Mouse (Mus musculus) C2C12 (cell line): ENCODE measurements around the gene Styxl1. TPM values are rescaled to one million over a fixed set of nuclear protein-coding genes. Genes with fewer than 3 reads are reported as not detected.

ENCODE experiments used
- H3K27me3 ChIP-seq: one replicate; pipeline ENCODE4 v1.6.1; 2011; ENCODE audit not compliant: control insufficient read depth, insufficient read depth, insufficient read length
- H3K36me3 ChIP-seq: one replicate; pipeline ENCODE4 v1.6.1; 2011; ENCODE audit not compliant: control insufficient read depth, insufficient read depth
- H3K4me3 ChIP-seq: one replicate; pipeline ENCODE4 v1.5.1; 2011; ENCODE audit warnings: mild to moderate bottlenecking, control low read depth; ENCODE audit not compliant: poor library complexity, insufficient read depth, severe bottlenecking
- H3K79me2 ChIP-seq: one replicate; pipeline ENCODE4 v1.6.1; 2011; ENCODE audit not compliant: control insufficient read depth, insufficient read depth
- H3K79me3 ChIP-seq: one replicate; pipeline ENCODE4 v1.6.1; 2011; ENCODE audit warnings: low read depth, control low read depth
- H3ac ChIP-seq: one replicate; pipeline ENCODE3; 2011; ENCODE audit warnings: low read depth; ENCODE audit not compliant: control insufficient read depth, insufficient read length
- CEBPB ChIP-seq: IDR thresholded peaks from one replicate; pipeline ENCODE4 v1.6.1; 2011; ENCODE audit warnings: low read depth, mild to moderate bottlenecking, control low read depth, moderate library complexity
- CTCF ChIP-seq: IDR thresholded peaks from one replicate; pipeline ENCODE4 v1.5.1; 2011; ENCODE audit not compliant: control insufficient read depth, insufficient read depth, insufficient read length
- FOSL1 ChIP-seq: IDR thresholded peaks from one replicate; pipeline ENCODE4 v1.8.0; 2011; ENCODE audit warnings: mild to moderate bottlenecking, low read length; ENCODE audit not compliant: poor library complexity, insufficient read depth, severe bottlenecking
- MAX ChIP-seq: IDR thresholded peaks from one replicate; pipeline ENCODE4 v1.6.1; 2011; ENCODE audit warnings: mild to moderate bottlenecking, control low read depth
- MYOD1 ChIP-seq: IDR thresholded peaks from one replicate; pipeline ENCODE4 v1.6.1; 2011; ENCODE audit warnings: low read depth; ENCODE audit not compliant: control insufficient read depth, insufficient read length
- MYOG ChIP-seq: IDR thresholded peaks from one replicate; pipeline ENCODE4 v1.6.1; 2011; ENCODE audit not compliant: control insufficient read depth, insufficient read length; ENCODE audit errors: extremely low read depth
- USF1 ChIP-seq: IDR thresholded peaks from one replicate; pipeline ENCODE4 v1.6.1; 2011; ENCODE audit warnings: low read depth, mild to moderate bottlenecking, control low read depth, moderate library complexity
- microRNA-seq: library from miRNA; unstranded; fragments of <30 nt; microRNA quantifications from one replicate; pipeline ENCODE4, GENCODE M21; 2019; ENCODE audit warnings: borderline microRNAs expressed
- polyA plus RNA-seq: library from polyadenylated mRNA; unstranded; fragments of >200 nt; fragmentation: generic; extraction: Trizol; gene quantifications from one replicate; pipeline ENCODE4 v1.2.1, GENCODE M21; 2012; ENCODE audit warnings: missing spikeins

Styxl1 gene
- polyA plus RNA-seq, 1 experiment = not detected

- TF ChIP-seq CEBPB (no peak), USF1 (no peak), FOSL1 (no peak), MAX (no peak), MYOD1 (no peak), MYOG (no peak), CTCF (no peak)
- peaks cover 22% of the 10 kb centered on the region for H3K79me3 ChIP-seq
- H3ac ChIP-seq = no peak overlapping the region
- no peak overlapping the region for H3K4me3 ChIP-seq
- H3K27me3 ChIP-seq = no peaks in the 10 kb centered on the region
- peaks cover 18% of the 10 kb centered on the region for H3K36me3 ChIP-seq
- peaks cover 85% of the 10 kb centered on the region for H3K79me2 ChIP-seq
These were observed 80.5 kb downstream of the Styxl1 start for GRCm38 (mm10) chr5:135697711-135698111.

Small RNA genes within 50 kb of the gene (microRNA-seq; reads per million reads assigned to microRNA genes)
- 0.40 reads per million, percentile 3 among the genes with 10 or more reads in this experiment for gene Mir7034

Other genes with a start within 250 kb of the Styxl1 start
- gene Hip1, start 233.3 kb downstream of the Styxl1 start, polyA plus RNA-seq = 38.2 TPM
- gene Ccl26, start 214.8 kb downstream of the Styxl1 start, polyA plus RNA-seq = not detected
- not detected for gene Ccl24, start 205.3 kb downstream of the Styxl1 start, polyA plus RNA-seq
- 16.7 TPM for gene Rhbdd2, start 145.8 kb downstream of the Styxl1 start, polyA plus RNA-seq
- gene Por, start 108.4 kb downstream of the Styxl1 start, polyA plus RNA-seq = 106 TPM
- gene Tmem120a, start 33.9 kb downstream of the Styxl1 start, polyA plus RNA-seq = 75.2 TPM
- gene Mdh2, start 95 bp upstream of the Styxl1 start, polyA plus RNA-seq = 700 TPM
- gene Srrm3, start 28.5 kb upstream of the Styxl1 start, polyA plus RNA-seq = not detected
- 638 TPM for gene Hspb1, start 109.5 kb upstream of the Styxl1 start, polyA plus RNA-seq
- 227 TPM for gene Ywhag, start 156.2 kb upstream of the Styxl1 start, polyA plus RNA-seq
- gene Ssc4d, start 196.1 kb upstream of the Styxl1 start, polyA plus RNA-seq = 3.6 TPM
- gene Zp3, start 201.7 kb upstream of the Styxl1 start, polyA plus RNA-seq = not detected
- 20.3 TPM for gene Dtx2, start 216.4 kb upstream of the Styxl1 start, polyA plus RNA-seq